13 mouse cellular contexts compared by ENCODE assay signal in genomic region chr11:36074015-36074567, GRCm38 (mm10).
A peak's percentile ranks its signal among the peaks of the same experiment; 100 is the strongest.
DNase-seq lines count a peak whose midpoint lies in the region; ATAC-seq and TF ChIP-seq lines count a peak whose summit lies in the region.
"Had no signal": no experiment of that assay in that cellular context is flagged by ENCODE, and none has a peak within 500 bp of the region (broad histone marks: within the 10 kb centered on the region; RNA-seq: fewer than 3 reads in every experiment).

No protein-coding gene starts in this region.

- no peak for TF ChIP-seq POLR2A in heart, adult 2 months (IDR thresholded peaks at IDR 0.05; ENCODE audit: insufficient read depth, low read depth, low read length)

- no peaks in the 10 kb centered on the region for H3K79me2 ChIP-seq in heart, adult 2 months (replicated peaks; ENCODE audit: control insufficient read depth, insufficient read depth, low read length)

- no peak overlapping the region for H3K4me2 ChIP-seq in forebrain, postnatal 0 days (ENCODE audit: low read depth)
- H3K4me2 ChIP-seq: embryonic facial prominence, embryonic 13.5 days; heart, embryonic 13.5 days had no signal

- no peak overlapping the region for H3K9ac ChIP-seq in heart, adult 2 months (ENCODE audit: low read depth, low read length)
- no peak overlapping the region for H3K9ac ChIP-seq in forebrain, postnatal 0 days
- H3K9ac ChIP-seq: embryonic facial prominence, embryonic 13.5 days; heart, embryonic 13.5 days had no signal

- no peaks in the 10 kb centered on the region for H3K4me1 ChIP-seq in heart, adult 2 months (ENCODE audit: control insufficient read depth, insufficient read depth, low read length)
- peaks cover 23% of the 10 kb centered on the region for H3K4me1 ChIP-seq in forebrain, postnatal 0 days (ENCODE audit: insufficient read depth)

- TF ChIP-seq EP300 in heart, adult 2 months (IDR thresholded peaks at IDR 0.05; ENCODE audit: insufficient read depth, low read depth, low read length): no peak

- peak; percentile 5 for DNase-seq in heart, postnatal 4 days
- no peak for DNase-seq in heart, adult 2 months
- DNase-seq in brain, adult 2 months (ENCODE audit: low read depth, low spot score): peak; percentile 91
- peak; percentile 75 to 82 for DNase-seq in cerebellum, adult 18-20 months
- peak; percentile 65 for DNase-seq in forebrain, postnatal 0 days
- DNase-seq in adrenal gland, postnatal 10 days: no peak
- DNase-seq in B cell, adult 2 months: no peak
- DNase-seq: kidney, postnatal 10 days; liver had no signal

- no peaks in the 10 kb centered on the region for H3K27me3 ChIP-seq in heart, adult 2 months (ENCODE audit: control insufficient read depth, insufficient read depth, low read length)
- H3K27me3 ChIP-seq in forebrain, postnatal 0 days (ENCODE audit: insufficient read depth, low read length): no peaks in the 10 kb centered on the region
- H3K27me3 ChIP-seq: embryonic facial prominence, embryonic 13.5 days; heart, embryonic 13.5 days had no signal

- H3K4me3 ChIP-seq in heart, adult 2 months: no peak overlapping the region
- no peak overlapping the region for H3K4me3 ChIP-seq in forebrain, postnatal 0 days (ENCODE audit: low read depth, low read length)
- H3K4me3 ChIP-seq: embryonic facial prominence, embryonic 13.5 days; heart, embryonic 13.5 days had no signal

- TF ChIP-seq CTCF in heart, adult 2 months (IDR thresholded peaks at IDR 0.05): no peak
- no peak for TF ChIP-seq CTCF in forebrain, postnatal 0 days (IDR thresholded peaks at IDR 0.05; ENCODE audit: low read depth)

- no peaks in the 10 kb centered on the region for H3K36me3 ChIP-seq in heart, adult 2 months (ENCODE audit: control insufficient read depth, insufficient read depth, low read length)
- no peaks in the 10 kb centered on the region for H3K36me3 ChIP-seq in forebrain, postnatal 0 days (ENCODE audit: insufficient read depth)
- H3K36me3 ChIP-seq: embryonic facial prominence, embryonic 13.5 days; heart, embryonic 13.5 days had no signal

- intact Hi-C loops in heart, adult 2 months (cut with DNase I): no loop called here

- H3K9me3 ChIP-seq in forebrain, postnatal 0 days (ENCODE audit: low read length): no peaks in the 10 kb centered on the region
- H3K9me3 ChIP-seq: embryonic facial prominence, embryonic 13.5 days; heart, embryonic 13.5 days had no signal

- ATAC-seq in forebrain, postnatal 0 days: peak; percentile 40
- ATAC-seq: CD4-positive, CD25-positive, alpha-beta regulatory T cell, adult 4 months; inflammation-experienced regulatory T-cells, adult 6 months had no signal

- H3K27ac ChIP-seq in heart, adult 2 months: no peak overlapping the region
- no peak overlapping the region for H3K27ac ChIP-seq in forebrain, postnatal 0 days (ENCODE audit: low read depth, low read length)
- H3K27ac ChIP-seq: embryonic facial prominence, embryonic 13.5 days; heart, embryonic 13.5 days had no signal

- WGBS in heart, adult 2 months: 48% methylated on average over 8 of the region's 8 CpGs
- 32% methylated on average over 8 of the region's 8 CpGs for WGBS in forebrain, postnatal 0 days

Comparison
In these comparisons a context has a peak if more than half of its experiments do, and no peak if none do; other contexts are left out.
1. DNase-seq: peak in heart, postnatal 4 days (single experiment), brain, adult 2 months (single experiment), cerebellum, adult 18-20 months (2 of 2) and forebrain, postnatal 0 days (single experiment); none in heart, adult 2 months (0 of 2), adrenal gland, postnatal 10 days (single experiment) and B cell, adult 2 months (0 of 2).